Mouse (Mus musculus): ENCODE results near the gene Rnft2.
A peak's percentile ranks its signal among the peaks of the same experiment; 100 is the strongest.

Gene Rnft2

DNA sequence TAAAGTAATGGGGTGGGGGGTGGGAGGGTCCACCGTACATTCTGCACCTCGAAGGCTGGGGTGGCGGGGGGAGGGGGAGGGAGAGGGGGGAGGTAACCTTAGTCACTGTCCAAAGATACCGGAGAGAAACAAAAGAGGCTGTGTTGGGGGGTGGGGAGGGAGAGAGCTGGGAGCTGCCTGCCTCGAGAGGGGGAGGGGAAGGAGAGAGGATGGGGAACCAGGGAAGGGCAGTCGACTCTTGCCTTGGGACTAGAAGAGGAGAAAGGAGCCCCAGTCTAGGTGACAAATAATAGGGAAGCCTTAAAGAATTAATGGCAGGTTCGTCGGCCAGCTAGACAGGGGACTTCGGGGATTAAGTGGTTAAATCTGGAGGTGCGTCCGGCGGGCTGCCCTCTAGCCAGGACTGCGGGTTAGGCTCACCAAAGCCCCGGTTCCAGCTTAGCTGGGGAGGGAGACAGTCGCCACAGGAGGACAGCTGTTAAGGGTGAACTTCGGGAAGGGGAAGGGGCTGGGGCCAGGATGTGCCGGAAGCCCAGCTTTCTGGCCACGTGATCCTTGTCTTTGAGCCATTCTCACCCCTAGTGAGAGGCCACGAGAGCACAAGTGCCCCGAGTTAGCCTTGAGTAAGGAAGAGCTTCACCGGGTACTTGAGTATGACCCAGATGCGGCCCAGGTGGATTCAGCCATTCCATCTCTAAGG, 70.5 kb downstream of the Rnft2 start:
- no peak for DNase-seq (ENCODE audit: low read depth, low spot score)

DNA sequence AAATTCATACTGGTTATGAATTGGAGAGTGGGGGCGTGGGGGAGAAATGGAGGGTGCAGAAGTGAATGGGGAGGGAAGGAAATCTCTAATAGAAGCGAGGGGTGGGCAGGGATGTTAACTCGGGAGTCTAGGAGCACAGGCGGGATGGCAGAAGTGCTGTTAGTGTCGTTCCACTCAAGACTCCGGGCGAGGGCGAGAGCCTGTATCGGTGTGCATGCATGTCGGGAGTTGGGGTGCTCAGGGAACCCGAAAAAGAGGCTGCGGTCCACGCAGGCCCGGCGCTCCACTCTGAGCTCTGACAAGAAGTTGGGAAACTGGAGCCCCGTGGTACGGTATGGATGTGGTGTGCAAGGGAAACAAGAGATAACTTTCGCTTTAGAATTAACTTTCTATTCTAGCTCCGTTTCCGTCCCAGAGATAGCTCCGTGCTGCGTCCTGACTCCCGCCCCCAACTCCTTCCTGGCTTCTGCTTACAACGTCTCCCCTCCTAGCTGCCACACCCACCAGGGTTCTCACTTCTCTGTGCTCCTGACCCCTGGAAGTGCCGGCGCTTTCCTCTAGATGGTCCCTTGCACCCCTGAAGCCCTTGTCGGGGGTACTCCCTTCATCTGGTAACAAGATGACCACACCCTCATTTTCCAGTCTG, 72.7 kb downstream of the Rnft2 start:
- no peak for DNase-seq (ENCODE audit: low read depth, low spot score)

DNA sequence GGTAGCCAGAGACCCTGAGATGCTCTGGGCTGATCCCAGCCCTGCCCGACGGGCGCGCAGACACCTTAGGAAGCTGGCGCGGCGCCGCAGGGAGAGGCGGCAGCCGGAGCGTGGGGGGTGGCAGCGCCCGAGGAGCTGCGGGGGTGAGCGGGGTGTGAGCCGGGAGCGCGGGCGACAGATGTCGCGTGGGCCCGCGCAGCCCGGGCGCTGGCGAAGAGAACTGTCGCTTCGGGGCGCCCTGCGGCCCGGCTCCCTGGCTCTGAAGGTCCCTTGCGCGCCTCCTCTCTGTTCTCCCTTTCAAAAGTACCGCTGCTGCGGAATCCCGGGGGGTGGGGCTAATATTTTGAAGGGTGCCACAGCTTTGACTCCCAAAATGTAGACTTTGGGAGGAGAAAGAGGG, 73.3 kb downstream of the Rnft2 start:
- DNase-seq (ENCODE audit: low read depth, low spot score) = no peak

DNA sequence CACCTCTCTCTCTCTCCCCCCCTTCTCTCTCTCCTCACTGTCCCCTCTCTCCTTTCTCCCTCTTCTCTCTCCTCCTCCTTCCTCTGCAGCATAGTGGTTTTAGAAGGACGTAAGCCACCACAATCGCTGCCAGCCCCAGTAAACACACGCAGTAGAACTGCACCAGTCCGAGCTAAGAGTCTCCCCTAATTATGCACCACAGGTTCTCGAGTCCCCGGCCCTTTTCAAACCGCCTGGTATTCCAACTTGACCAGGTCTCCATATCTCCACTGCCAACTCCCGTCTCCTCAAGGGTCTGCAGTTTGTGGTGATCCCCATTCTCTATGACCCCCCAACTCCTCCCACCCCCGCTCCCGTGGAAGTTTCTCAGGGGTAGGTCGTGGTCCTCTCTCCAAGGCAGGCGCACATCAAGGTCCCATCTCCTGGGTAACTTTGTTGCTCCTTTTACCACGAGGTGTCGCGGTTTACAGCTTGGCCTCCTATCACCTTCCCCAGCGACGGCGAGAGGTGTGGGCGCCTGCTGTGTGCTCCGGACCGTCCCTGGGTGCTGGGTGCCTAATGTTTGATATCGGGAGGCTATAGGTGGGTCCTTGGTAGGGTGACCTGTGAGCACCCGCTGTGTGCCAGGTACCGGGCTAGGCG, 73.9 kb downstream of the Rnft2 start:
- no peak for DNase-seq (ENCODE audit: low read depth, low spot score)

DNA sequence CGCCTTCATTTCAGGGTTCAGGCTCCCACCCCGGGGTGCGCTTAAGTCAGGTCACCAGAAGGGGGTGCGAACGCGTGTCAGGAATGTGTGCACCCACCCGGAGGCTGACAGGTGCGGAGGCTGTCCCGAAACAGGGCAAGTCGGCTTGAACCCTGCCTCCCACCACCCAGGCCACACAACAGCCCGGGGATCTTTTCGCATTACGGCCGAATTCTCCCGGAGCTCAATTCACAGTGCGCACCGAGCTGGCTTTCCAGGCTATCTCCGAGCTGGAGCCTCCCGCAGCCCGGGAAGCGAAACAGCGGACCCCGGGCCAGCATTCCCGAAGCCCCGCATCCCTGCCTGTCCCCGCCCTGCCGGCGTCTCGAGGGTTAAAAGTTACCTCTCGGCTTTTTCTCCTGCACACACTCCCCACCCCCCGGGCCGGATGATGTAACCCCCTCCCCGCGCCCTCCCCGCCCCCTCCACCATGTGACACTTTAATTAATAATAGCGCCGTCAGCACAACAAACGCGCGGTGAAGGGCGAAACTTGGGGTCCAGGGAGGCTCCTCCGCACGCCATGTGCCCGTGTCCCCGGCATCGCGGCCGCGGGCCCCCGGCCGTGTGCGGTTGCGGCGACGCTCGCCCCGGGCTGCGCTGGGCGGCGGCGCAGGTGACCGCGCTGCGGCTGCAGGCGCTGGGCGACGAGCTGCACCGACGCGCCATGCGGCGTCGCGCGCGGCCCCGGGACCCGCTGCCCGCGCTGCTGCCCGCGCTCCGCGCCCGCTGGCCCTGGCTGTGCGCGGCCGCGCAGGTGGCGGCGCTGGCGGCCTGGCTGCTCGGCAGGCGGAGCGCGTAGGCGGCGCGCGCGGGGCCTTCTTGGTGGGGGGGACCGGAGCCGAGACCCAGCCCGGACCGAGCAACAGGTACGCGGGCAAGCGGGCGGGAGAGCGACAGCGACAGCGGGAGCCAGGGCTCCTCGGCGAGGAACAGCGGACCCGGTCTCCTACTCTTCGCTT, 75.4 kb downstream of the Rnft2 start:
- DNase-seq (ENCODE audit: low read depth, low spot score) = no peak

DNA sequence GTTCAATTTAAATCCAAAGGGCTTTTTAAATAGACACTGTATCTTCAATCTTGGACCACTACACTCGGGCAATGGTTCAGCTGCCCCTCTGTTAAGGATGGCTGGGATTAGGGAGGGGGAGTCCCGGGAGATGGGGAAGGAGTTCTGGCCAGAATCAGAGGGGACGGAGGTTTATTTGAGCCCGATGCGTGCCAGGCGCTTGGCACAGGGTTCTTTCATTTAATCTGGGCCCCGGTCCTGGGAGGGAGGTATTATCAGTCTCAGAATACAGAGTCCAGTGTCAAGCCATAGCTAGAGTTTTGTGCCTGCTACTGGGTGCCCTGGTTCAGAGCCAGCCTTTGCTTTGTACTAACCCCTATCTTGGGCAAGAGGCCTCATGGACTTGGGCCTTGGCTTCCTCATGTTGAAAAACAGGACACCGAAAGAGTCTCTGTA, 77.3 kb downstream of the Rnft2 start:
- DNase-seq (ENCODE audit: low read depth, low spot score) = no peak

DNA sequence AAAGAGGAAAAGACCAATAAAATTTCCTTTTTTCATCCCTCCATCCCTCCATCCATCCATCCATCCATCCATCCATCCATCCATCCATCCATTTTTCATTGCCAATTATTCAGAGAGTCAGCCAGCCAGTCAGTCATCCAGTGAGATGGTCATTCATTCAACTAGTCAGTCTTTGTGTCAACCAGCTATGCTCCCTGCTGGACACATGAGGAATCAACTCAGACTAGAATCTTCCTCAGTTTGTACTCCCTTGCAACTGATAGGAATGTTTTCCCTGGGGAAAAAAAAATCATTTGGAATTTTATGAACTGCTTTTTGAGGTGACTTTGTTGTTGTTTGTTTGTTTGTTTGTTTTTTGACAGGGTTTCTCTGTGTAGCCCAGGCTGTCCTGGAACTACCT, 79.5 kb downstream of the Rnft2 start:
- no peak for DNase-seq (ENCODE audit: low read depth, low spot score)

DNA sequence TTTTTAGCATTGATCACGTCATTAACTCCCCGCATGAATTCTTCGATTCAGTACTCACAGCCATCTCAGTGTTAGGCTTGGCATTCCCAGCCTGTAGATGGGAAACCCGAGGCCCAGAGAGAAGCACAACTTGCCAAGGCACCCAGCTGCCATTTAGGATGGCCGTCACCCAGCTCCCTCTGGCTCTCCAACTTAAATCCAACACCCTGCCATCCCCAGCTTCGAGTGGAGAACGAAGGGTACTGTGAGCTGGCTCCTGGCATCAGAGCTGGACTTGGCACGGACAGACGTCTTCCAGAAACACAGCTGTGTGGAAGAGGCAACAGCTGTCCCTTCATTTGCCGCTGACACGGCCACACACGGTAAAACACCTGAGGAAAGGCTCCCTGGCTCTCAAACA, 80.3 kb downstream of the Rnft2 start, which contains the start of gene Hrk:
TSS of gene Hrk (plus strand) at position 68 of the 400 bp plus-strand sequence.
- no peak for DNase-seq (ENCODE audit: low read depth, low spot score)

DNA sequence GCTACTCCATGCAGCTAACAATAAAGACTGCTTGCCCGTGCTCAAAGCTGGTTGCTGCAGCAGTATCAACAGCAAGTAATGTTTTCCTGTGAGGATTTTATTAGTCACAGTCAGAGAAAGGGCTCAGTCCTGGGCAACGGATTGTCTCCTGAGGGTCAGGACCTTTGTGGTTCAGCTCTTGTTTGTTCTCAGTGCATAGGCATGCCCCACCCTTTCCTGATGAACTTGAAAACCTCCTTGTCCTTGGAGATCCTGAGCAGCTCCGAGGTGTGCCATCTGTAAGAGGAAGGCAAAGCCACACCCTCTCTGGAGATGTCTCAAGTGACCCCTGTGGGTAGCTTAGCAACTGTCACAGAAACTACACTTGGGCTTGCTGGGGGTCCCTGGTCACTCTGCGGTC, 84.2 kb downstream of the Rnft2 start:
- DNase-seq (ENCODE audit: low read depth, low spot score) = no peak

DNA sequence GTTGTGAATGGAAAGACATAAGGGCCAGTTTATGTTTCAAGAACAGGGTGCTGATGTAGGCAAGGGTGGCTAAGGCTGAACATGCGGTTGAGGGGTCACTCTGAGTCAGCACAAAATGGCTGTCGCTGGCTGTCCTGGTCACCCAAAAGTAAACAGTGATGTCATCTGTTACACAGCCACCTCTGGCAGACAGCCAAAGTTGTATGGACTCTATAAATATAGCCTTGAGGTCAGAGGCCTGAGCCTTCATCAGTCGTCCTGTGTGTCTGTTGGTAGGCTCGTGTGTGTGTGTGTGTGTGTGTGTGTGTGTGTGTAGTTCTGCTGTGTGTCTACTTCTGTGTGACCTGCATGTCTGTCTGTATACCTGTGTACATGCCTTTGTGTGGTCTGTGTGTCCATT, 87.9 kb downstream of the Rnft2 start:
- no peak for DNase-seq (ENCODE audit: low read depth, low spot score)

DNA sequence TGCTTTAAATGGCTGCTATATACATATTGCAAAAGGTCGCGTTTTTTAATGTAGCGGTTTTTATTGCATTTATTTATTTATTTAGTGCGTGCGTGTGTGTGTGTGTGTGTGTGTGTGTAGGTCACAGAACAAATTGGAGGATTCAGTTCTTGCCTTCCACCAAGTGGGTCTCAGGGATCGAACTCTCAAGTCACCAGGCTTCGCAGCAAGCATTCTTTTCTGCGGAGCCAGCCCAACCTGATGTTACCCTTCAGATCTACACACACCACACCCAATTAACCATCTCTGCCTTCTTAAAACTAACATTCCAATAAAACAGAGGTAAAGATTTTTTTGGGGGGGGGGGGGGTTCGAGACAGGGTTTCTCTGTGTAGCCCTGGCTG, 89.4 kb downstream of the Rnft2 start:
- DNase-seq (ENCODE audit: low read depth, low spot score) = no peak

DNA sequence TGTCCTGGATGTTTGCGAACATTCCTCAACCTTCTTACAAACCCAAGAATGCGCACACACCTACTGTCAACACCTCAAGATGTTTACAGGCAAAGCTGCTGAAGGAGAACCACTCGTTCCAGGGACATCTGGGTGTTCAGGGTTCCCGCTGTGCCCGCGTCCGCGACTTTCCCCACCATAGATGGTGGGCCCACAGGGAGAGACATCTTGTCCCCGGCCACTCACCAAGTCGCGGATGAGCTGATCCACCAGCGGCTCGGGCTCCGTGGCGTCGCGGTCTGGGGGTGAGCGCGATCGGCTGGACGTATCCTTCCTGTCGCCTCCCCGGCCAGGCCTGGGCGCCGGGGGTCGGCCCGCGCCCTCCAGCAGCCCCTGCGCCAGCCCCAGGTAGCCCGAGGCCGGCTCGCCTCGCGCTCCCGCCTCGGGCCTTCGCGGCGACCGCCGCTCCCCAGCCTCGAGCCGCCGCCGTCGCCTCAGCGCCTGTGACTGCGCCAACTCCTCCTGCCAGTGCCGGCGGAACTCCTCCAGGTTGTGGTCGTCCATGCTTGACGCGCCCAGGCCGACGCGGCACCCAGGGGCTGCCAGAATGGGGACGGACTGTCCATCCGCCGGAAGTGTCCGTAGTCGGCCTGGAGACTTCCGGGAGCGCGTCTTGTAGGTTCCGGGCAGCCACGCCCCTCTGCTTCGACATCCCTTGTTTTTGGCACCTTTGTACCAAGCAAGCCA, 89.9 kb downstream of the Rnft2 start, which contains the start of gene Fbxw8:
TSS of gene Fbxw8 (minus strand) at position 626 of the 726 bp plus-strand sequence.
- DNase-seq (ENCODE audit: low read depth, low spot score) = peak; percentile 88

DNA sequence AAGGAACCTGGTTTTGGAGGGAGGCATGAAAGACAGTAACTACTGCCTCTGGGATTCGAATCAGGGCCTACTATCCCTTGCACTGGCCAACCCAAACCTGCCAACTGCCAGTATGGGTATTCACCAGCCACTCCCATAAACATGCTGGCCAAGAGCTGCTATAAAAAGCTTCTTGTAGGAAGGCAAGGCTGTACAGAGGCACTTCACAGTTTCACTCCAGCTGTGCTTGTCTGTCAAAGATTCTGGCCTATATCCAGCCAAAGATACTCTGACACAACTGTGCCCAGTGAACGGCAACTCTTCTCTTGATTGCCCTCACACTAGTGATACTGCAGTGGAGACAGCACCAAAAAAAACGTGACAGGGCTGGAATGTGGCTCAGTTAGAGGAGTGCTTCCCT, 95.2 kb downstream of the Rnft2 start:
- DNase-seq (ENCODE audit: low read depth, low spot score) = no peak

DNA sequence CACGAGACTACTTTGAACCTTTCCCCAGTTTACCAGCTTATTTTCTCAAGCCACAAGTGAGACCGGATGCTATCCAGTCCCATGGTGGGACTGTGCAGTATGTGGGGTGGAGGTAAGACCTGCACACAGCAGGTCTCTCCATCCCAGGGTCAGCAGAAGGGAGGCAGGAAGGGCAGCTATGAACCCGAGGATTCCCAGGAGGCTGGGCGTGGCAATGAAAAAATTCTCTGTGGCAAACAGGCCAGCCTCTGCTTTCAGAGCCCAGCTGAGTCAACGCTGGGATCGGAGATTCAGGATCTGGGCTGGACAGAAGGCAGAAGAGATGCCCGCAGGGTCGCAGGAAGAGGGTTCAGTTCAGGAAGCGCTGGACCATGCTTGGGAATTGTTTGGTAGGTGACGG, 97.7 kb downstream of the Rnft2 start:
- no peak for DNase-seq (ENCODE audit: low read depth, low spot score)

DNA sequence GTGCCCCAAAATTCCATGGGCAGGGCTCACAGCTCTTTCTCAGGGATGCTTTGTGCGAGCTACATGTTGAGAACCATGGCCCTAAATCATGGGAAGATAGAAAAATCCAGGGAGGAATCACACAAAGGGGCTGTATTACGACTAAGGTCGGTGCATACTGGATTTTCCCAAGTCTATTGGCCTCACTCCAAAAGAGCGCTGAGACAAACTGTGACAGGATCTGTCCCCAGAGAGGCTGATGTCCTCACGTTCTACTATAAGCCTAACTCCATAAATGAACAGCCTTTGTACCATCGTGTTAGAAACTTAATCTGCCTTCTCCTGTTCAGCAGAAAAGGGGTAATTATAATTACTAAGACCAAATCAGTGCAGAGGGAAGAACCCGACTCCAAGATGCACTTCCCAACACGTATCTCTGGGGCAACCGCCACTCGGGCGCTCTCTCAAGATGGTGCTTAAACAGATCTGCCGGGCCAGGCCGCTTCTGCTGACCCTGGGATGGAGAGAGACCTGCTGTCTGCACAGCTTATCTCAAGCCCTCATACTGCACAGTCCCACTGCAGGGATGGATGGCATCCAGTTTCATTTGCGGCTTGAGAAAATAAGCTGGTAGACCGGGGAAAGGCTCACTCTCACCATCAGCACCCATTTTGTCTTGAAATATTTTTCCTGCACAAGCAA, 98.8 kb downstream of the Rnft2 start:
- no peak for DNase-seq (ENCODE audit: low read depth, low spot score)

DNA sequence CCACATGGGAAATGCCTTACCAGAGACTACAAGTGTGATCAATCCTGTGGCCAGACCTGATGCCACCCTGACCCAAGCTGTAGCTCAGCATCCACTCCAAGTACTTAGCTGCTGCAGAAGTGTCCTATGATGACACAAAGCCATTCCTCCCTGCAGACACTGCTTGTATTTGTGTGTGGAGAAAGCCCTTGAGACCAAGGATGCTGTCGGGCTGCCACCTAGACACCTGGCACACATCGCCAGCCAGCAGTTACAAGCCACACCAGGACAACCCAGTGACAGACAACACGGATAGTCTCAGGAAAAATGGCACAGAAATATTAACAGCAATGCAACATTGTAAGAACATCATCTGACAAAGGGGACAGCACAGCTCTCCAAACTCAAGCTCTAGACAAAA, 99.5 kb downstream of the Rnft2 start:
- no peak for DNase-seq (ENCODE audit: low read depth, low spot score)

DNA sequence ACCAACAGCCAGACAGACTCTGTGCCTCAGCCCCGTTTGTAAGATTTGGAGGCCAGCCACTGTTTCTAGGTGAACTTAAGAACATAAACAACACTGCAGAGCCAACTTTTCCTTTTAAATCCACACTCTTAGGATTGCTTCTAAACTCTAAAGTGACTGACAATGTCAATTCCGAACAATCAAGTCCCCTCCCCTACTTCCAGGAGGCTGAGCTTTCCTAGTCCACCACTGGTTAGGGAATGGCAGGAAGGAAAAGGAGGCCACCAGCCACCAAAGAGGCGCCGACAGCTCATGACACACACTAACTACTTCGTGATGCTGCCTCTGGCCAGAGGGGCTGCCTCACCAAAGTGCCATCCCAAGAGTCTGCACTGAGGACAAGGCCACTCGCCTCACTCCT, 100.1 kb downstream of the Rnft2 start:
- DNase-seq (ENCODE audit: low read depth, low spot score) = no peak

DNA sequence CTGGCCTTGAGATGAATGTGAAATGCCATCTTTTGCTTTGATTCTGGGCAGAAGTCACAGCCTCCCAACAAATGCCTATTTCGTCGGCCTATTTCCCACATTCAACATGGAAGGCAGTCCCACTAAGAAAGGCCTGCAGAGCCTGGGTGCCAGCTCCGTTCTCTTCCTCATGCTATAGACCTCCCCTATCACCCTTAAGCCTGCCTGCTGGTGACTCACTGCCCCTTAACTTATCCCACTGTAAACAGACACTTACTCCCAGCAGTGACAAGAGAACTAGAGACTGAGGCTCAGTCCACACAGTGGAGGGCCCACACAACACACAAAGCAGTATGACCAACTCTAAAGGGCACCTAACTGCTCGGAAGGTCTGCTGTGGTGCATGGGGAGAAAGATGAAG, 100.6 kb downstream of the Rnft2 start:
- DNase-seq (ENCODE audit: low read depth, low spot score) = no peak

DNA sequence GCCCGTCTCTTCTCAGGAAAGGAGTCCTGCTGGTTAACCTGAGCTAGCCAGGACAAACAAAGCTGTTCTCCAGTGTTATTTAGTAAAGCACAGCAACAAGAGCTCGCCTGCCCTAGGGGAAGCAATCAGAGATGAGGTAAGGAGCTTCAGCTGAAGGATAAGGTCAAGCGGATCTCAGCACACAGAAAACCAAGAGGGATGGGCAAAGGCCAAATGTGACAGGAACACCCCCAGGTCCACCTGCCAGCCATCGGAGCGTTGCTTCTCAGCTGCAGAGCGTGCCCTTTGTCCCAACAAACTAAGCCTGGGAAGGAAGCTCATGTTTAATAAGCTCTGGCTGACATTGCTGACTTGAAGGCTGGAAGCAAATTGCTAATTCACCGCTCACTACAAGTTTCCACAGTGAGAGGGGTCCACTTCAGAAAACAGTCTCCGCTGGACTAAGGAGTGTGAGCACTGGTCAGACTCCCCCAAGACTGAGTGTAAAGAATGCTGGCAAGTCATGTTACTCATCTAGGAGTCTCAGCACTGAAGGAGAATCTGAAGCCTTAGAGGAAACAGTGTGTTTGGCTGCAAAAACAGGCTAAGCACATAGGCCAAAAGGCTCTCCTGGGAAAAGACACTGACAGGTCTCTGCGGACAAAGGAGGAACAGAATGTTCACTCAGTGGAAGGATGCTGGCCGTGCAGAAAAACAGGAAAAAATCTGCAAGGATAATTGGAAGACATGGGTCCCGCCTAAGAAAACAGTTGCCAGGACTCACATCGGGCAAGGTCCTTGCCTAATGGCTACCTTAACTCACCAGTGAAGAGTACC, 101.5 kb downstream of the Rnft2 start:
- DNase-seq (ENCODE audit: low read depth, low spot score) = no peak

DNA sequence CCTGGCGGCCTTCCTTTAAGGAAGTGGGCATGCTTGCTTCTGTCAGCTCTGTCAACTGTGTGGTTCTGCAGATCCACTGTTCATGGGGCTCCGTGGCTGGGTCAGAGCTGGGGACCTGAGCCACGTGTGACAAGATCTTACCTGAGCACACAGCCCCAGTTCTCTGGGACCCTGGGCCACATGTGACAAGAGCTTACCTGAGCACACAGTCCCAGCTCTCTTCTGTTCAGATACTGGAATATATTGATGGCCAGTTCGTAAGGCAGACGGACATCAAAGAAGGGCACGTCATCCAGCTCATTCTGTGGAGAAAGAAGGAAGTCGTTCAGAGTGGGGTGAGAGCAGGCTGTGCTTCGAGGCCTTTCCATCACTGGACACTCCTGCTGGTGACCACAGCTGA, 102.4 kb downstream of the Rnft2 start:
- no peak for DNase-seq (ENCODE audit: low read depth, low spot score)

Data from forelimb bud, embryonic 11.5 days (tissue).